Mouse (Mus musculus) B cell, adult 2 months (primary cell): Measurements from ENCODE around the gene Tmbim6.
"Not testable (repeated sequence)": the region's sequence is repeated elsewhere in the genome, so short reads cannot be mapped to it uniquely, and the experiment has no call there.

Experiments used
- DNase-seq, 2 experiments: peaks; one replicate each; pipeline ENCODE4 v3.0.0; 2022

Gene Tmbim6

GRCm38 (mm10) chr15:99420521-99421014, 27.9 kb downstream of the Tmbim6 start:
- DNase-seq = no peak

DNA sequence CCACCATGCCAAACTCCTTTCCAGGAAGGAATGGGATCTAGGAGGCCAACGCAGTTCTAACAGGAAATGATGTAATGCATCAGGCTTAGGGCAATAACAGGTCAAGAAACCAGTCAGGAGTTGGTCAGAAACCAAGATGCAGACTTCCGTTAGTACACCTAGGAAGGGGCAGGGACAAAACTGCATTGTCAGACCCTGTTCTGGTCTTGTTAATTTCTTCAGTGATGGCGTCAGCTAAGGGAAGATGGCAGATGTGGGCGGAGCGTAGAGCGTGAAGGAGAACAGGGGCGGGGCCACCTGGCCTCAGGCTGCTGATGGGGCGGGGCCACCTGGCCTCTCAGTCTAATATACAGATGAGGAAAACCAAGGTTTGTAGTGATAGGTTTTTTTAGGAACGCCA, 28.5 kb downstream of the Tmbim6 start:
- peak; percentile 64 to 66 for DNase-seq

DNA sequence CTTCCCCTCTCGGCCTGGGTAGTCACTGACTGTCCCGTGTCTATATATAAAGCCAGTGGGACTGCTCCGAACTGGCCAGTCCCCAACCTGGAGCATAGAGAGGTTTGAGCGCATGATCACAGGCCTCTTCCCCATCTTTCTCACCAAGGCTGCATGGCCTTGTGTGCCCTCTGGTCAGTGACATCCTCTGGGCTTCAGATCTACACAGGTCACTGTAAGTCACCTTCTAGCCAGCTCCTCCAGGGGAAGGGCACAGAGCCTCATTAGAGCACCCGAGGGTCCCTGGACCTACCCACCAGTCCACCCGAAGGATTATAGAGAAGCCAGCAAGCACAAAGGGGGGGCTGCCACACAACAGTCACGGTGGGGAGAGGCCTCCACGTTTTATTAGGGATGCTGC, 29.0 kb downstream of the Tmbim6 start:
- DNase-seq = no peak

- no peak for DNase-seq
Observed at GRCm38 (mm10) chr15:99422551-99422950, 29.9 kb downstream of the Tmbim6 start.

DNA sequence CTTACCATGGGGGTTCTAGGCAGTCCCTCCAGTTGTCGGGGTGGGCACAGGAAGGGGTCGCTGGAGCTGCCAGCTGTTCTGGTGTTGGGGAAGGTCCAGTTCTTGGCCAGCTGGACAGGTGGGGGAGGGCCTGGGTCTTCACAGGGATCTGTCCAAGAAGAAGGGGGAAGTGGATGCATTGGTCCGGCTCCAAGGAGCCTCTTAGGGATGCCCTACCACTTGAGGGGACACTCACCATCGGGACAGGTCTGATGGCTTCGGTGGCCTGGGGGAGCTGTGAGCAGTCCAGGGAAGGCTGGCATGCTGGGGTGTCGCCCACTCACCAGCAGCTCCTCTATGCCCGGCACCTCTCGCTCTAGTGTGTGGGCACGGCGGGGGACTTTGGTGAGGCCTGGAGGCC, 30.4 kb downstream of the Tmbim6 start:
- no peak for DNase-seq

GRCm38 (mm10) chr15:99423884-99424283, 31.2 kb downstream of the Tmbim6 start:
- DNase-seq = no peak

GRCm38 (mm10) chr15:99430394-99430793, 37.7 kb downstream of the Tmbim6 start:
- DNase-seq = no peak

DNA sequence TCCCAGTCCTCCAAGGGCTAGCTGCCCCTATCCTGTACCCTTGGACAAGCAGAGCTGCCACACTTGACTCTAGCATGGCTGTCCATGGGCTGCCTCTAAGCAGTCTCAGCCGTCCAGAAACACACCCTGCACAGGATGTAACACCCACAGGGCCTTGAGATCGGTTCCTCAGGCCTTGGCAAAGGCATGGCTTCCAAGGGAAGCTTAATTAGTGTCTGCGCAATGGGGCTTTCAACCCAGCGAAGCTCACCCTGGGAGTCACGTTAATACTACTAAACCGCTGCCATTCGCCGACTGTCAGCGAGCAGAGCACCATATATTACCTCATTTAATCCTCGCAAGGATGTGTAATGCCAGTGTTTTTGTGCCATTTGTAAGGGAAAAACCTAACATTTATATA, 38.4 kb downstream of the Tmbim6 start:
- DNase-seq = no peak

DNA sequence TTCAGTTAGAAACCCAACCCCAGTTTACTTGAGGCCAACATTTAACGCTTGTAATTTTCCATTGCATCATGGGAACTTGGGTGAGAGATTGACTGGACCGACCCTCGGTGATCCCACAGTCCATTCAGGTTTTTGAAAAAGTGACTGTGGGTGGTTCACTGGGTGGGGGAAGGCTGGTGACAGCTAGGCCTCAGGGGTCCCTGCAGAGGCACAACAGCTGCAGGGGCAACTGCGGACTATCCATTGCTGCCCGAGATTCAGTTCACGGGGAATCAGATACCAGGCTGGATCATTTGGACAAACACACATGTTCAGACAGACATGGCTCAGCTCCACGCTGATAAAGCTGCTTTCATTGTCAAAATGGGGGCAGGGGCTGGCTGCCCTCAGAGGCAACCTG, 38.8 kb downstream of the Tmbim6 start:
- no peak for DNase-seq

DNA sequence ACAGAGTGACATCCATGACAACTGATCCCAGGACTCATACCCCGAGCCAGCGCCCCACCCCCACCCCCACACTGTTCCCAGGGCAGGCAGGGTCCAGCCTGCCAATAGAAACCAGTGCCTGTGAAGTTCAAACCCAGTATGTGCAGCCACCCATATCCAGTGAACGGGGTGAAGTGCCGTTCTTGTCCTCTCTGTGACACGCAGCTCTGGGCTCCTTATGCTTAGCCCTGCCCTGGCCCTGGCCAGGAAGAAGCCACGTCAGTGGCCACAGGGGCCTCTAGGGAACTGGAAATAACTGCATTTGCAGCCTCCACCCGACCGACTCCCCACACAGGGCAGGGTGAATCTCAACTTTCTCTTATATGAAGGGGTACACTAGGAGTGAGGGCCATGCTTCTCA, 39.3 kb downstream of the Tmbim6 start:
- DNase-seq = no peak

- no peak for DNase-seq
Observed at GRCm38 (mm10) chr15:99433081-99433718, 40.5 kb downstream of the Tmbim6 start.

GRCm38 (mm10) chr15:99433913-99434312, 41.2 kb downstream of the Tmbim6 start:
- DNase-seq = no peak

- DNase-seq = no peak
Observed at GRCm38 (mm10) chr15:99438966-99439698, 46.5 kb downstream of the Tmbim6 start.

DNA sequence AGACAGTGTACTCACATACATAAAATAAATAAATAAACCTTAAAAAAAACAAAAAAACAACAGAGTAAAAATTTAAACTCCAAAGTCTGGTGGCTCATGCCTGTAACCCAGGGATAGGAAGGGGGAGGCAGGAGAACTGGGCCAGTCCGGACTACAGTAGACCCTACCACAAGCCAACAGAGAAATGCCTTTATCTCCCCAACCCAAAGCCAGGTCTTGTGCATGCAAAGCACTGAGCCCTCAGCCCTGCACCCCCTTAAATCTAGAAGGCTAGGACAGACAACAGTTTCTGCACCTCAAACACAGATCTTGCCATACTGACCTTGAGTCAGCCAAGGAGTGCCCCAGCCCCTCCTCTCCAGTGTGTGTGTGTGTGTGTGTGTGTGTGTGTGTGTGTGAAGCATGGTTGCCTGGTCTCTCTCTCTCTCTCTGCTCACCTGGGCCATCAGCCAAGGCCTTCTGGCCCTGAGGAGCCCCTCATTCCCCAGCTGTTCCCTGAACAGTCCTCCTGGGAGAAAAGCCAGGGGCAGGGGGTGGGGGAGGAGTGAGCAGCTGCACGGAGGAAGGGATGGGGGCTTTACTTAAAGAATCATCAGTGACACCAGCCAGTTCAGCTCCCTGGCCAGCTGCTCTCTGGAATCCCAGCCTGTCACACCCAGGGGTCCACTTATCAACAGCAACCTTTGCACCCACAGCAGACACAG, 47.6 kb downstream of the Tmbim6 start:
- no peak for DNase-seq

DNA sequence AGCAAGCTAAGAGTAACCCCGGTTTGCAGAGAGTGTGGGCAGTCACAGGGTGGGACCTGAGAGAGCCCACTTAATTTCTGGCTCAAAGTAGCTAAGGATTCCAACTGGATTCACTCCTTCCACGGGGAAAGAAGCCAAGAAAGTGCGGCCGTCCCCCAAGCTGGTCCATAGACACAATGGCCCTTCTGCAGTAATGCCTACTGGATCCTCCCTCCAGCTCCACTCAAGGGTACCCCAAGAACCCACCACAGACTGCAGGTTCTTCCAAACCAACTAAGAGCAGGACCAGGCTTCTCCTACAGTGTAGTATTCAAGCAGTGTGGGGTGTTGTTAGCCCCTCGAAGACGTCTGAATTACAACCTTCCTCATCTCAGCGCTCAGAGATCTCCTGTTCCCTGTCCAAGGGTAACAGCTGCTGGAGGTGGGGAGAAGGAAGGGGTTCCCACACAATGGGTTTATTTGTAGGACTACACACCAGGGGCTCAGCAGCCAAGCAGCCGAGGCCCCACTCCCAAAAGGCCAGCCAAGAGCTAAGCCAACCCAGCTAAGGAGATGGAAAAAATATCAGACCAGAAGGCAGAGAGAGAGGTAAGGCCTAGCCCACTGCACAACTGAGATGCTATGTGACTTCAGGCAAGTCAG, 48.3 kb downstream of the Tmbim6 start:
- no peak for DNase-seq

DNA sequence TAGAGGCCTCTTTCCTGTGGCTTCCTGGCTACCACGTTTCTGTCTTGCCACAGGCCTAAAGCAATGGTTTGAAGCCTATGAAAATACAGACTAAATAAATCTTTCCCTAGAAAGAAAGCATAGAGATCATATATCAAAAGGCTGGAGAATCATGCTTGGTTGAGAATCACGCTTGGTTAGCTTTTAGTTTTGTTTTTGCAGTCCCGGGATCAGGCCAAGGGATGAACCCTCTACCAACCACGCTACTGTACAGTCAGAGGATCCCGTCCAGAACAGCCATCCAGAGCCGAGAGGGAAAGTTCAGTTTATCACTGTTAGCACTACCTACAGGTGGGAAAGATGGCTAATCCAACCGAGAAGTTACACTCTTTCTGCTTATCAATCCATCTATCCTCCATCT, 49.7 kb downstream of the Tmbim6 start:
- no peak for DNase-seq

- no peak for DNase-seq
Observed at GRCm38 (mm10) chr15:99445567-99445966, 52.9 kb downstream of the Tmbim6 start.

- DNase-seq = not testable (repeated sequence)
Observed at GRCm38 (mm10) chr15:99446136-99446535, 53.5 kb downstream of the Tmbim6 start.

DNA sequence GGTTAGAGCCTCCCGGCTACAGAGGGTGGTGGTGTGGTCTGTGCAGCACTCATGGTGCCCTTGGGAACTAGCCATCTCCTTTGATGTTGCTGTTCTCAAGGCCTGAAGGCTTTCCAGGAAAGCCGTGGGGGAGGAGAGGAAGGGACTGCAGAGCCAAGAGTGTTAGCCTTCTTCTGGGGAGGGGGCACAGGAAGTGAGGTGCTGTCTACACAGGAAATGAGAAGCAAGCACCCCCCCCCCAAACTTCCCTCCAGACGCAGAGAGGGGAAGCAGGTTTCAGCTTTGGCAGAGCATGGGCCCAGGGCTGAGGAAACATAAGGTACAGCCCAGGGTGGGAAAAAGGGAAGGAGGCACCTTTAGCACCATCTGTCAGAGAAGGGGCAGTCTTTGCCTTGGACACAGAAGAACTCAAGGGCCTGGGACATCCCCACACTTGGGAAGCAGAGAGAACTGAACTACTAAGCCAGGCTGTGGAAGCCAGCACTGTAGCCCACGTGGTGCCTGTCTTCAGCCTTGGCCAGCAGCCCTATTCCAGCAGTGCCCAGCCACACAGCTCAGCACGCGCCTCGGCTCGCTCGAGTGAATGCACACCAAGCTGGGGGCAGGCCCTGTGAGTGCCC, 56.6 kb downstream of the Tmbim6 start:
- DNase-seq = no peak

DNA sequence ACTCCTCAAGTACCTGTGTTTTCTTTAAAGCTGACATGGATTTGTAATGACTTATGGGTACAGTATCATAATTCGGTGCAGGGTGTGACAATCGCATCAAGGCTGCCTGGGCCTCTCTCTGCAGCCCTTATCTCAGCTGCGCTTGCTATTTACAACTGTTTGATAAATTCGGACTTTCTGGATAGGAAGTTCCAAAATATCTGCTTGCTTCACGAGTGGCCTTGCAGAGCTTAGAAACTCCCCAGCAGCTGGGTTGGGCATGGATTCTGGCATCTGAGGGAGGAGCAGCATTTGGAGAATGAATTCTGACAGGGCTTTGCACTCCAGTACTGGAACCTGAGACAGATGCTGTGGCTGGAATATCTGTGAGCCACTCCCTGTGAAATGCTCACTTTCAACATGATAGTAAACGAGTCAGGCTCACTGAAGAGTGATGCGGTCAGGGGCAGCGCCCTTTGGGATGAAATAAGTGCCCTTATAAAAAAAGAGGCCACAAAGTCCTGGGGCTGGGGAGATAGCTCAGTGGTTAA, 57.1 kb downstream of the Tmbim6 start:
- no peak for DNase-seq

DNA sequence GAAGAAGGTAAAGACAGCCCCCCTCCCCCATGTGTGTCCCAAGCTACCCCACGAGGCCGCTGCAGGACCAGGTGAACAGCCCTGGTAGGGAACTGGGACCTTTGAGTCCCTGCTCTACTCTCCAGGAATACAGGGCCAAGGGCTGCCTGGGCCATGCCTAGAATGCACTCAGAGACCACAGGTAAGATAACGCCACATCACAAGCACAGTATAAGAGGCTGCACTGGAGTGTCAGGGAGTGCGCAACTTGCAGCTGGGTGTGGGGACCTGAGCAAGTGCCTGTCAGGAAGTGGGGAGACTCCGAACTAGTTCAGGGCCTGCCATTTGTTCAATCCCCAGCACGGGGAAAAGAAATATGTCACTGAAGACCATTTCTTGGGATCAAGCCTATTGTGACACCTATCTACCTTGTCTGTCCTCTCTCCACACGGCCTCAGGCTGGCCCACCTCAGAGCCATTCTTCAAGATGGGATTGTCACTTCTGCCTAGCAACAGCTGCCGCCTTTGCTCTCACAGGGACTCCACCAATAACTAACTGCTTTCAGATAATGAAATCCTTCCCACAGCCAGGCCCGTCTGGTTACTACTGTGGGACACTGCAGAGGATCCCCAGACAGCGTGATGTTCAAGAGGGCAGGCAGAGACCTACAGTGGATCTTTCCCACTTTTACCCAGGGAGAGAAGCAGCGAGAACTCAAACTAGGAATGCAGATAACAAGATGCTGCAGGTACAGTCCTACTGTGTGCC, 60.6 kb downstream of the Tmbim6 start:
- no peak for DNase-seq
